Mouse (Mus musculus) bone marrow, adult 2 months (tissue): ENCODE data around the gene Zdhhc14. TPM values are rescaled to one million over a fixed set of nuclear protein-coding genes. Genes with fewer than 3 reads are reported as not detected.

Experiments used
- H3K27ac ChIP-seq: fragments of 200-500 bp; 2 replicates; pipeline ENCODE4 v1.5.1; 2012; ENCODE audit warnings: low read depth, mild to moderate bottlenecking, control low read depth, inconsistent platforms, low read length; ENCODE audit not compliant: control insufficient read depth, poor library complexity, insufficient read depth
- H3K4me1 ChIP-seq: fragments of 200-500 bp; 2 replicates; pipeline ENCODE4 v1.6.1; 2011; ENCODE audit warnings: low read length; ENCODE audit not compliant: control insufficient read depth, insufficient read depth
- H3K4me3 ChIP-seq: fragments of 200-500 bp; replicated peaks from 2 replicates; pipeline ENCODE3; 2011; ENCODE audit warnings: mild to moderate bottlenecking, low read depth, low read length, control low read depth; ENCODE audit not compliant: control insufficient read depth
- CTCF ChIP-seq: fragments of 200-500 bp; IDR thresholded peaks from 2 replicates; pipeline ENCODE4 v1.5.1; 2011; ENCODE audit warnings: low read length, control low read depth; ENCODE audit not compliant: control insufficient read depth, insufficient read depth
- POLR2A ChIP-seq: fragments of 200-500 bp; IDR thresholded peaks from 2 replicates; pipeline ENCODE4 v1.6.1; 2011; ENCODE audit warnings: low read depth, mild to moderate bottlenecking, control low read depth, low read length, borderline replicate concordance; ENCODE audit not compliant: control insufficient read depth
- WGBS: fragments of 180-500 bp; shearing (Covaris S2); methylation state at CpG from one replicate; pipeline ENCODE4 v1.1.7; 2018; 5-methylcytosine and 5-hydroxymethylcytosine counted together
- polyA plus RNA-seq: library from polyadenylated mRNA; stranded (reverse); fragments of >200 nt; gene quantifications from 2 replicates; pipeline ENCODE4 v1.2.4, GENCODE M21; 2011; ENCODE audit warnings: low replicate concordance; ENCODE audit not compliant: missing spikeins, insufficient read depth, insufficient read length

Zdhhc14 gene
- polyA plus RNA-seq, 1 experiment: 22.3 TPM

DNA sequence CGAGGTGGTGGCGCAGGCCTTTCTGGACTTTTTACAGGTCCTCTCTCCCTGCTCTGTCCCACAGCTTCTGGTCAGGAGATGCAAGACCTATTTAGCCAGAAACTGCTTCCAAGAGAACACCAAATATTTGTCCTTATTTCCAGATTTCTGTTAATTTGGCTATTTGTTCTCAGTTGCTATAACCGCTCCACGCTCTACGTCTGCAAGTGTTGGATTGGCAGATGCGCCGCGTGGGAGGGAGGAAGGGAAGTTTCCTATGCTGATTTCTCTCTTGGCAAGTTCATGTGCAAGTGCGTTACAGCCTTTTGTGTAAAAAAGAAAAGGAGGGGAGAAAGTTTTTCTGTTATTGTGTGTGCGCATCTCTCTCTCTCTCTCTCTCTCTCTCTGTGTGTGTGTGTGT is 58.1 kb downstream of the Zdhhc14 start:
- Histone ChIP-seq H3K4me3 (no peak overlapping the region), H3K4me1 (no peaks in the 10 kb centered on the region), H3K27ac (no peak overlapping the region)
- WGBS: 90% methylated on average over 10 of the region's 10 CpGs
- TF ChIP-seq POLR2A: no peak
- TF ChIP-seq CTCF: no peak

DNA sequence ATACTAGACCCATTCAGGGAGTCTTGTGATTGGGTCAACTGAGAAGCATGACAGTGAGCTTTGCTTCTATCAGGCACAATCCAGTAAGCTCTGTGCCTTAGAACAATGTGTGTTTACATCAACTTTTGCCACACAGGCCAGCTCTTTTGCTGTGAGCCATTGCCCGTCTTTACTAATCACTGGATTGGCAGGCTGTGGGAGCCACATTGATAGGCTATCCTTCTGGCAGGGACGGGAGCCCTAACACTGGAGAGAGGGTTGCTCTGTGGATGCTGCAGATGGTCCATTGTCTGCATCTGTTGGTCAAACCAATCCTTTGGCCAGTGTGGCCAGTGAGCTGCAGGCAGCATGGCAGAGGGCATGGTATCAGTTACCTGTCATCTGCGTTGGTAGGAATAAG is 58.8 kb downstream of the Zdhhc14 start:
- no peak overlapping the region for H3K27ac ChIP-seq
- TF ChIP-seq CTCF (no peak), POLR2A (no peak)
- no peak overlapping the region for H3K4me3 ChIP-seq
- 83% methylated on average over 3 of the region's 3 CpGs for WGBS
- no peaks in the 10 kb centered on the region for H3K4me1 ChIP-seq

DNA sequence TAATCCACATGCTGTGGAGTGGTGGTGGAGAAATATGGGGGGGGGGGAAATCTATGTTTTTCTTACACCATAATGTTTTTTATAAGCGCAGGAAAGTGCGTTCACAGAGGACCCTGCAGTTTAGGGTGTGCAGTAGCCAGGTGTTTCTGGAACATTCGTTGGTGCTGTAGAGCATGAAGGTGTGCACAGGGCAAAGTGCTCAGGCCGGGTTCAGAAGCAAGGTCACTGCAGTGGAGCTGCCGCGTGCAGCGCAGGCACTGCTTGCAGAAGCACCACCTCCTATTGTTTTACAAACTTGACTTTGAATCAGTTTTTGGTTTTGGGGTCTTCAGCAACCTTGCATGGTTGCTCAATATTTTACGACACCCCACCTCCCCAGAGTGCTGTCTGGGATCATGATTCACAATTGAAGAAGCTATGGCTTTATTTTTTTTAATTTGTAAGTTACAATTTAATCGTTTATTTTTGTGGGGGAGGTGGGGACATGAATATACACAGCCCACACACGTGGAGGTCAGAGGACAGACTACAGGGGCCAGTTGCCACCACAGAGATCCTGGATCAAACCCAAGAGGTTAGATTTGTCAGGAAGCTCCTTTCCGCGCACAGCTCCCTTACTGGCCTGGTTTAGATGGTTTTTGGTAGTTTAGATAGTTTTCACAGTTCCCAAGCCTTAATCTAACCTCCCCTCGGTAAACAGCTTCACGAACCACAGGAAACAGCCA is 59.8 kb downstream of the Zdhhc14 start:
- TF ChIP-seq CTCF: no peak
- TF ChIP-seq POLR2A: no peak
- Histone ChIP-seq H3K27ac (no peak overlapping the region), H3K4me1 (no peaks in the 10 kb centered on the region), H3K4me3 (no peak overlapping the region)
- 72% methylated on average over 14 of the region's 14 CpGs for WGBS

DNA sequence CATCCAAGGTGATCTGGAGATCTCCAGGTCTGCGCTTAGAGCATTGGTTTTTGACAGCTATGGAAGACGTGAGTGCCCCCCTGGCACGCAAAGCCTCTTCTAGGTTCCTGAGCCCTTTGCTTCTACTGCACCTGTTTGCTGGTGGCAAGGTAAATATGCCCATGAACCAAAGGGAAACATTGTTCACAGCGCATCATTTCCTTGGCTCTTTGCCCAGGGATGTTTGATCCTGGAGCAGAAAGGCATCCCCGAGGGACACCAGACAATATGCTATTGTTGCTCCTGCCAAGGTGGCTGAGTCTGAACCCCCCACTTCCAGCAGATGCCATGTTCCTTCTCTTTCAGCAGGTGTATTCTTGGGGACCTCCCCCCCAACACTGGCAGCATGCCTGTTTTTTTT is 61.2 kb downstream of the Zdhhc14 start:
- TF ChIP-seq POLR2A: no peak
- TF ChIP-seq CTCF: no peak
- no peak overlapping the region for H3K27ac ChIP-seq
- WGBS: 90% methylated on average over 5 of the region's 5 CpGs
- no peak overlapping the region for H3K4me3 ChIP-seq
- H3K4me1 ChIP-seq: no peaks in the 10 kb centered on the region; the same call in 1 of the 2 replicates

DNA sequence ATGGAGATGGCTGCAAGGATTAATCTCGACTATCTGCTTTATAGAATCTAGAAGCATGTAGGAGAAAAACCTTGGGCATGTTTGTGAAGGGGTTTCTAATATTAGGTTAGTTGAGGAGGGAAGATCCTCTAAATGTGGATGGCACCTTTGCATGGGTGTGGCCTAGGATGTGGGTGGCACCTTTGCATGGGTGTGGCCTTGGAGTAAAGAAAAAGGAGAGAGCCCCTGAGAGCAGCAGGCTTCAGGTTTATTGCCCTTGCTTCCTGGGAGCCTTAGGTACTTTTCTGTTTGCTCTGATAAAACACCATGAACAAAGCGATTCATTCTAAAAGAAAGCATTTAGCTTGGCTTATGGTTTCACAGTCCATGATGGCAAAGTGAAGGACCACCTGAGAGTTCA is 62.2 kb downstream of the Zdhhc14 start:
- Histone ChIP-seq H3K4me1 (no peaks in the 10 kb centered on the region; the same call in 1 of the 2 replicates), H3K4me3 (no peak overlapping the region), H3K27ac (no peak overlapping the region)
- WGBS: 87% methylated on average over 2 of the region's 2 CpGs
- TF ChIP-seq POLR2A (no peak), CTCF (no peak)

DNA sequence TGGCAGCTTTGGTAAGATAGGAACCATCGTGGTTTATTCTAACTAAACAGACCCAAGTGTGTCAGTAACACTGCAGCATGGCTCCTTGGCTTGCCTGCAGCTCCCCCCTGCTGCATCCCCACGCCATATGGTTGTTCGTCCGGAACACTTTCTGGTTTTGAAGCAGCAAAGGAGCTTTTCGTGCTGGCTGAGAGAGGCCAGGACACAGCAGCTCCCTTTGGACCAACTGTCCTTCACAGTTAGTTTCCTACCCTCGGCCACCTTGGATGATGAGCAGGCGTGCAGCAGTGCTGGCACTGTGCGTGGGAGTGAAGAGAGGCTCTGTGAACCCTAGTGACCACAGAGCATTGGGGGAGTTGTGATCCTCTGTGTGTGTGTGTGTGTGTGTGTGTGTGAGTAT is 64.2 kb downstream of the Zdhhc14 start:
- Histone ChIP-seq H3K4me3 (no peak overlapping the region), H3K4me1 (no peaks in the 10 kb centered on the region; the same call in 1 of the 2 replicates), H3K27ac (no peak overlapping the region)
- TF ChIP-seq CTCF (no peak), POLR2A (no peak)
- 85% methylated on average over 8 of the region's 8 CpGs for WGBS

DNA sequence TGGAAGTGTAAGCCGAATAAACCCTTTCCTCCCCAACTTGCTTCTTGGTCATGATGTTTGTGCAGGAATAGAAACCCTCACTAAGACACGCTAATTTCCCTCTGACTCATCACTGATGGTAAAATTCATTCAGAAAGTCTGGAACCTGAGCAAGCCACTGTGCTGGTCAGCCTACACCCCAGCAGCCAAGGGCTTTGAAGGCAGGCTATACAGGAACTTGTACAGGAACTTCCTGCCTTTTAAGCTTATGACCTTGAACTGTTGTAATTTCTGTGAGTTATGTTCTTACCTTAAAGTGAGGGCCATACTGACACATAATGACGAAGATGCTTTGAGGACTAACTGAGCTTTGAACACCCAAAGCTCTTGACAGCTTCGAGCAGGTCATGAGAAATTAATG is 67.9 kb downstream of the Zdhhc14 start:
- H3K4me1 ChIP-seq: no peaks in the 10 kb centered on the region; the same call in 1 of the 2 replicates
- no peak overlapping the region for H3K27ac ChIP-seq
- no peak for TF ChIP-seq POLR2A
- no peak for TF ChIP-seq CTCF
- 89% methylated on average over 4 of the region's 4 CpGs for WGBS
- no peak overlapping the region for H3K4me3 ChIP-seq

DNA sequence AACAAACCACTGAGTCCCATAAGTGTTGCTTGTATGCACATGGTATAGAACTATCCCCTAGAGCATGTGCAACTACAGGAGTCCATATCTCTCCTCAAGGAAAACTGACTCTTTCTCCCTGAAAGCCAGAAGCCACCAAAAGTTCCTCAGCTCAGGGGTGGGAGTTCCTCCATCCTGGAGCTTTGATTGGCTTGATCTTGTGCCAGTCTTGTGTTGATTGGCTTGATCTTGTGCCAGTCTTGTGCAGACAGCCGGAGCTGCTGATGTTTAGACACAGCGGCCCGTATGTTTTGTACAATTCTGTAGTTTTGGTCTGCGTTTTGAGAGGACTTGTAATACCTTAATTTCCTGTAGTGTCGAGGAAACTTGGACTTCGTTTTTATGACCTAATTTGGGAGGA is 70.8 kb downstream of the Zdhhc14 start:
- 92% methylated on average over 6 of the region's 6 CpGs for WGBS
- H3K4me3 ChIP-seq: no peak overlapping the region
- TF ChIP-seq POLR2A (no peak), CTCF (no peak)
- H3K27ac ChIP-seq: no peak overlapping the region
- H3K4me1 ChIP-seq: no peaks in the 10 kb centered on the region
